Mouse (Mus musculus) brain, adult 2 months (tissue): ENCODE data around the gene Tspan31.
"Not testable (repeated sequence)": the region's sequence is repeated elsewhere in the genome, so short reads cannot be mapped to it uniquely, and the experiment has no call there.

Source experiments
- DNase-seq: peaks from one replicate; pipeline ENCODE4 v3.0.0; 2011; ENCODE audit warnings: low read depth, low spot score

Gene Tspan31

DNA sequence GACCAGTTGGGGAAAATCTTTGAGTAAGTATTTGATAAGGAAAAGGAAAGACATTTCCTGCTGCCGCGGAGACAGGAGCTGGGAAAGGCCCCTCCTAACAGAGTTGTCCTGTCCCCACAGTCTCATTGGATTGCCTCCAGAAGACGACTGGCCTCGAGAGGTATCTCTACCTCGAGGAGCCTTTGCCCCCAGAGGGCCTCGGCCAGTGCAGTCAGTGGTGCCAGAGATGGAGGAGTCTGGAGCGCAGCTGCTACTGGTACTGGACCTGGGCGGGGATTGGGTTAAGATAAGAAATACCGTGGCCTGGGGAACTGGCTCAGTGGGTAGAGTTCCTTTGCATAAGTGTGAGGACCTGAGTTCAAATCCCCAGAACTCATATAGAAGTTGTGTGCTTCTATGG, 4.1 kb downstream of the Tspan31 start:
- DNase-seq: no peak

DNA sequence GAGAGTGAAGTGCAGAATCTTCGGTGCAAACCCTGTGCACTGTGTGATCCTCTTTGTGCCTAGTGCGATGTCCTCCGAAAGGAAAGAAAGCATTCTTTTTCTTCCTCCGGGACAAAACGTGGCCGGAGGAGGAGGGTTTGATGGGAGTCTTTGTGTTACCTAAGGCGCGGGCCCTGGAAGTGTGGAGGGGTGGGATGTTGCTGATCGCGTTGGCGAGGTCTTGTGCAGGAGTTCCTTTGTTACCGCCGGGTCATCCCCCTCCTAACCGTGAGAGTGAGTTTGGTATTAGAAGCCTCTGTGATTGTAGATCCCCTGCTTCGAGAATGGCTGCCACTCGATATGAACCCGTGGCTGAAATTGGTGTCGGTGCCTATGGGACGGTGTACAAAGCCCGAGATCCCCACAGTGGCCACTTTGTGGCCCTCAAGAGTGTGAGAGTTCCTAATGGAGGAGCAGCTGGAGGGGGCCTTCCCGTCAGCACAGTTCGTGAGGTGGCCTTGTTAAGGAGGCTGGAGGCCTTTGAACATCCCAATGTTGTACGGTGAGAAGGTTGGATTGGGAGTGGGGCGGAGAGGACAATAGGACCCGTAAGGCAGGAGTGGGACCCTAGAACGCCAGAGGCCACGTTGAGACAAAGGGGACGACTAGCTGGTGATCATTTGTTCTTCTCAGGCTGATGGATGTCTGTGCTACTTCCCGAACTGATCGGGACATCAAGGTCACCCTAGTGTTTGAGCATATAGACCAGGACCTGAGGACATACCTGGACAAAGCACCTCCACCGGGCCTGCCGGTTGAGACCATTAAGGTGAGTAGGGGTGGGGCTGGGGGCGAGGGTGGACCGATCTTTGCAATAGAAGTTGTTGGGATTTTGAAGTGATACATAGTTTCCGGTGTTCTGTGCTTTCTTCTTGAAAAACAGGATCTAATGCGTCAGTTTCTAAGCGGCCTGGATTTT, 5.9 kb downstream of the Tspan31 start:
- no peak for DNase-seq

DNA sequence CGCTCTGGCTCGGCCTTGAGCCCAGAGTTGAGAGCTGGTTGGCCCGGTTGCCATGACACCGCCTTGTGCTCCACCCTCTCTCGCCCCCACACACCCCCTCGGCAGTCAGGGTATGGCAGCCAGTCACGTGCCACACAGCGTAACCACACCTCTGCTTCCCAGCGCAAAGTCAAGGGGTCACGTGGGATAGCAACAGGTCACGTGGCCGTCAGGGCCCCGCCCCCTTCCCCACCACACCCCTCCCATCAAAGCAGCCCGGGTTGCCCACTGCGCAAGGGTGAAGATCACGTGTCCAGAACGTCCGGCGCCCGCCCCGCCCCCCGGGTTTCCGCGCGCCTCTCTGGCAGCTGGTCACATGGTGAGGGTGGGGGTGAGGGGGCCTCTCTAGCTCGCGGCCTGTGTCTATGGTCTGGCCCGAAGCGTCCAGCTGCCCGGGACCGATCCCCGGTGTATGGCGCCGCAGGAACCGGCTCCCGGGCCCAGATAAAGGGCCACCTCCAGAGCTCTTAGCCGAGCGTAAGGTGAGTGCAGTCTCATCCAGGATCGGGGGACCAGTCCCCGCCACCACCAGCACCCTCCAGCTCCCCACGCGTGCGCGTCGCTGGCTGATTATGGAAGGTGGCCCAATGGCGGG, 6.7 kb downstream of the Tspan31 start, which contains the start of gene Cdk4:
Gene Cdk4, plus strand, starts transcription at position 296 of the 634 bp plus-strand sequence.
- peak; percentile 100 for DNase-seq

DNA sequence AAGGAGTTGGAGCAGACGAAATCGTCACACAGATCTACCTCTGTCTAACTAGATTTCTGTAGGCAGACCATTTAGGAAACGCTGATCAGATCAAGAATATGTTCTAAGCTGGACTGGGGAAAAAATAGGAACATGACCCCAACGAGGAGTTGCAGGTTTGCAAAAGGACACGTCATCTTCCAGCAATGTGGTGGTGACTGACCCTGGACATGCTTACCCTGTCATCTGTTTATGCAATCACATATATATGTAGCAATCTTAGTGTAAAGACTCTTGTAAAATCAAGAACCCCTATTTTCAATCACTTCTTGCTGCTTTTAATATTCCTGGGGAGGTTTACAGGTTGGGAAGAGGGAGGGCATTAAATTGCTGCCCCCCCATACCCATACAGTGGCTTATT, 7.6 kb downstream of the Tspan31 start:
- DNase-seq: no peak

DNA sequence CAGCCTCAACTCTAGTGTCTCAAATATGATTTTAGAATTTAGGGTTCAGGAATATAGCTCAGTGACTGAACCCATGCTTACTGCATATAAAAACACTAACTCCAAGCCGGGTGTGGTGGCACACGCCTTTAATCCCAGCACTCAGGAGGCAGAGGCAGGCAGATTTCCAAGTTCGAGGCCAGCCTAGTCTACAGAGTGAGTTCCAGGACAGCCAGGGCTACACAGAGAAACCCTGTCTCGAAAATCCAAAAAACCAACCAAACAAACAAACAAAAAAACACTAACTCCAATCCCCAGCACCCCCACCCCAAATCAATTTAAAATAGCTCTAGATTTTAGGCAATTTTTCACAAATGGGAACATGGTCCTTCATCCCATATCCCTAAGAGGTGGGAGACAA, 8.0 kb downstream of the Tspan31 start:
- DNase-seq: not testable (repeated sequence)

DNA sequence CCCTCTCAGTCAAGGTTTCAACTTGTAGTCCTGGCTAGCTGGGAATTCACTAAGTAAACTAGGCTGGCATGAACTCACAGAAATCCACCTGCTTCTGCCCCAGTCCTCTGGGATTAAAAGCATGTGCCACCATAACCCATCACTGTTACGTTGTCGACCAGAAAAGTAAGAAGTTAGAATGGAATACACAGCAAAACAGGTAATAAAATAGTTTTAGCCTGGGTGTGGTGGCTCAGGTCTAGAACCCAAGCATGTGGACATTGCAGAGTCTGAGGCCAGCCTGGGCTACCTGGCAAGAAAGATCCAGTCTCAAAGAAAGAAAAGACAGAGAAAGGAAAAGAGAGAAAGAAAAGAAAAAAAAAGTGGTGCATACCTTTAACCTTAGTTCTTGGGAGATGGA, 8.6 kb downstream of the Tspan31 start:
- no peak for DNase-seq

DNA sequence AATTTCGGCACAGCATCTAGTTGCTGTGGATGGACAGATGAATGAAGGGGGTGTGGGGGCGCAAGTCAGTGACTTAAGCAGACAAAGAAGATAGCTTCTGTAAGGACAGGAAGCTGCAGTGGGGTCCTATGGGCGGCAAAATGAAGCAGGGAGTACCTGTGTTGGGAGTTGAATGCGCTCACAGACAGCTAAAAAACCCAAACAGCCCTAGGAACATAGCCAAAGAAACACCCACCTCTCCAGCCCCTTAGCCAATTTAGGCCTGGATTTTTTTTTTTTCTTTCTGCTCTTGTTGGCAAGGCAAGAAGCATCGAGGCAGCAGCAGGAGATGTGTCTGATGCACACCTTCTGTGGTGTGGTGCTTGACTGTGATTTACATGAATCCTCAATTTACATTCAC, 9.0 kb downstream of the Tspan31 start:
- DNase-seq: no peak

DNA sequence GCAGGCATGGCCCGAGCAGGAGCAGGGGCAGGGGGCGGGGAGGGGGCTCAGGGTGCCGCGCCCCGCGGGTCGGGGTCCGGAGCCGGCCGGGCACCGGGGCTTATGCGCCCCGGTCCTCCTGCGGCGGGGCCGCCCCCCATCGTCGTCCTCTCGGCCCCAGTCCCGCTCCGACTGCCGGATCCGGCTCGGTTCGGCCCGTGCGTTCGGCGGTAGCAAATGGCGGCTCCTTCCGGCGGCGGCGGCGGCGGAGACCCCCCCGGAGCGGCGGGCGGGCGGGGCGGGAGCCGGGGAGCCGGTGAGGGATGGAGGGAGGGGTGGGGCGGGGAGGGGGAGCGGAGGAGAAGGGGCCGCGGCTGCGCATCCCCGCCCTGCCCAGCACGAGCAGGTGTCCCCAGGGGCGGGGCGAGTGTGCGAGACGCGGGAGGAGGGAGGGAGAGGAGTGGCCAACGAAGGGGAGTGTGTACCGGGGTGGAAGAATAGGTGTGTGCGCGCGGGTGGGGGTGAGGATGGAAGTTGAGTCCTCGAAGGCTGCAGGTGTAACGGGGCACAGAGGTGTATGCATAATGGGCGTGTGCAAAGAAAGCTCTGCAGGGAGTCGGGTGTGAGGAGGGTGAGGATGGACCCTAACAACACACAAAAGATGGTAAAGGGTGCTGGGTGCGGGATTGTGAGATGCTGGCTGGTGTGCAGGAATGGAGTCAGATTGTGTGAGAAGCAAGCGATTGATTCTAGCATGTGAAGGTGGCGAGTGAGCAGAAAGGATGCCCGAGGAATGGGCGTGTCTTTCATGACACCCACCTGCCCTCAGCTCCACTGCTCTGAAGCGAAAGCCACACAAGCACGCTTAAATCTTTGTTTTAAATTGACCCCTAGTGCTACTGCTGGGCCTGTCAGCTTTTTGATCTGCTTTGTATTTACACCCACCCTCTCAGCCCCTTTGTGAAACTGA, 9.8 kb downstream of the Tspan31 start, which contains the start of gene March9:
Gene March9, minus strand, starts transcription at position 217 of the 949 bp plus-strand sequence.
- peak; percentile 94 for DNase-seq

DNA sequence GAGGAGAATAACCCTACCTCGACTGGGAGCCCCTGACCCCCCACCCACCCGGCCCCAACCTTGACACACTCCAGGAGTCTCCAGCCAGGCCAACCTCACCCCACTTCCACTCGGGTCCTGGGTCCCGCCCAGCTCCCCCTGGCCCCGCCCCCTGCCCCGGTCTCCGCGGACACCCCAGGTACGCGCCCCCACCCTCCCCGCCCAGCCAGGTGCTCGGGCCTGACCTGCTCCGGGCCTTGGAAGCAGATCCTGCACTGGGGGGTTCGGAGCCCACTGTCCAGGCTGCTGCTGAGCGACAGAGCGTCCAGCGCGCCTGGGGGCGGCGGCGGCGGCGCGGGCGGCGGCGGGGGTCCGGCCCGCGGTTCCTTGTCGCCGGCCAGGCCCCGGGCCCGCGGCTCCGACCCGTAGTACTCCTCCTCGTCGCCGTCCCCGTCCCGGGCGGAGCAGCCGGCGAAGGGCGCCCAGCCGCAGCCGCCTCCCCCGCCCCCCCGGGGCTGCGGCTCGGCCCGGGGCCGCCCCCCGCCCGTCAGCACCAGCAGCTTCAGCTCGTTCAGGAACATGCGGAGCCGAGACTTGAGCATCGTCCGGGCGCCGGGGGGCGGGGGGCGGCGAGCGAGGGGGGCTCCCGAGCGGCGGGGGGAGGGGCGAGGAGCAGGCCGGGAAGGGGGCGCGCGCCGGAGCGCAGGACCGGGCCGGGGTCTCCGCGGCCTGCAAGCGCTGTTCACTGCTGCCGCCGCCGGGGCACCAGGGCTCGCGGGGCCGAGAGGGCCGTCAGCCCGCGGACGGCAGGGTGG, 10.7 kb downstream of the Tspan31 start:
- no peak for DNase-seq

DNA sequence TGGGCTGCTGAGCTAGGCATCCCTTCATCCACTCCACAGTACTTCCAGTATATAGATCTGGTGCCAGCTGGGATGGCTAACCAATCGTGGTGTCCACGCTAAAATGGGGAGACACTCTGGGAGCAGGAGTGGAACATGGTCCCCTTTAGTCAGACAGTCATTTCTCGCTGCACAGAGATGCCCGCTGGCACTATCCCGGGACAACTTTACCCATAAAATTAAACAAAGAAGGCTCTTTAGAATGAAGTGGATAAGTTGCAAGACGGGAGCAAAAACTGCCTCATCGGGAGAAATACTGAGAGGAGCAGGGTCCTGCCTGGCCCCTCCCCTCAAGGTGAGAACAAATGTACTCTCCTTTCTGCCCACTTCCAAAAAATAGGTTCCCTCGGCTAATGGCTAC, 11.4 kb downstream of the Tspan31 start:
- DNase-seq: no peak

DNA sequence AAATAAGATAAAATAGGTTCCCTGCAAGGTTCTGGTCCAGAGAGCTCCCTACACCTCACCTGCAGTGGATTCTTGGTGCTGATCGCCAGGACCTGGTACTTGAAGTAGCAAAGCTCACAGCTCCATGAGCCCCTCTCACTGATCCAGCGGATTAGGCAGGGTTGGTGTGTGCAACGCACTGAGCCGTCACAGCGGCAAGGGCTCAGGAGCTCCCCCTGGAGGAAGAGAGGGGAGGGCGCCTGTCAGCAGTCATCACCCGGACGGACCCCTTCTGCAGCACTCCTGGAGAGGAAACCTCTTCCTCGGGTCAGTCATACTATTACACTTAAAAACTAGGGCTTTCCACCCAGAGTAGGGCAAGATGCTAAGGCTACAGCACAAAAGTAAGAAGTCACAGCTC, 11.9 kb downstream of the Tspan31 start:
- peak; percentile 79 for DNase-seq

DNA sequence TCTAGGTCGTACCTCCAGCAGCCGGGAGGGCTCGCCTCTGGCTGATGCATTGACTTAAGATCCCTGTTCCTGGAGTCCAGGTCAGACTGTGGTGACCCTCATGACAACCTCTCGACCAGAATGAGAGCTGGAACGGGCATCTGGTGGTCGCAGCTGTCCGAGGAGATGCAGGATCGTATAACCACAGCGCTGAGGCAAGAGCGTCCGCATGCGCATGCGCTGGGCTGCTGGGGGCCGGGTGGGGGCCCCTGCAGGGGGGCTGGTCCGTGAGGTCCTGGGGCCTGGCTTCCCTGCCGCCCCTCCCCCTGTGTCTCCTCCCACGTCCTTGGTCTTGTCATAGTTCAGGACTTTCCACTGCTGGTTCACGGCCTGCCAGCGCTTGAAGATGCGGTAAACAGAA, 13.6 kb downstream of the Tspan31 start:
- DNase-seq: no peak

DNA sequence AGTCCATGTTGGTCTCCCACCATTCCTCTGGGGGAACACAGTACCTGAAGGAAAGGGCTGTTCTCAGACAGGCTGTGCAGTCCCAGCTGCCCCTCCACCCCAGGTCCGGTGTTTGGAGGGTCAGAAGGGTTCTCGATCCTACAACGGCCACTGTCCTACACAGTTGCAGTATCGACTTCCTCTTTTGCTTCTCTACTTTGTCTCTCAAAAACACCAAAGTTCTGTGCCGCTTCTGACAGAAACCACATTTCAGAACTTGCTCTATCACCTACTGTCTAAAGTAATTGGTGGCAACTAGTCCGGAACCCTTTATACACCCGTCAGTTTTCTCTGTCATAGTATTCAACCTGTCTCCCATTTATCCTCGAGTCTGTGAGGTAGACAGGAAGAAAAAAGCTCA, 14.7 kb downstream of the Tspan31 start:
- no peak for DNase-seq

DNA sequence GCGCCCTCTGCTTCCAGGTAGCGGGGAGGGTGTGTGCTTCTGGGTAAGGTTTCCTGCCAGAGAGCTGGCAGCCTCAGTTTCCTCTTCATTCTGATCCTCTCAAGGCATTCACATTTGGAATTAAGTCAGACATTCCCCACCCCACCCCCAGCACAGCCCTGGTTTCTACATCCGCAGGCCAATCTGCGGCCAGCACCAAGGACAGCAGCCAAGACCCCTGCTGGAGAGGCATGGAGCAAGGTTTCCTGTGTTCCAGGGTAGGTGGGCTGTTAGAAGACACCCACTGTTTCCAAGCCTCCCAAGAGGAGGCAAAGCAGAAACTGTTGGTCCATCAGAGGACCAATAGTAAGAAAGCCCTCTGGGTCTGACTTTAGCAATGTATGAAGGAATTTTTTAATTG, 15.4 kb downstream of the Tspan31 start:
- DNase-seq: no peak

DNA sequence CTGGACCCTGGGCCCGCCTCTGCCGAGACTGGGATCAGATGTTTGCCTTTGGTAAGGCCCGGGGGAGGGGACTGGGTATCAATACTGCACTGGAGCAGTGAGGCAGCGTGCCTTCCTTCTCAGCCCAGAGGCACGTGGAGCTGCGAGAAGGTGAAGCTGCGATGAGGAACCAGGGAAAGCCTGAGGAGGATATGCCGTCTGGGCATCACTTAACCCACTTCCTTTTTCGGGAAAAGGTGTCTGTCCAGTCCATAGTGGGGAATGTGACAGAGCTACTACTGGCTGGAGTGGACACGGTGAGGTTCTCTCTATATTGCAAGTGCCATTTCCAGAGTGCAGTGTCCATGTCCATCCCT, 20.0 kb downstream of the Tspan31 start:
- no peak for DNase-seq

DNA sequence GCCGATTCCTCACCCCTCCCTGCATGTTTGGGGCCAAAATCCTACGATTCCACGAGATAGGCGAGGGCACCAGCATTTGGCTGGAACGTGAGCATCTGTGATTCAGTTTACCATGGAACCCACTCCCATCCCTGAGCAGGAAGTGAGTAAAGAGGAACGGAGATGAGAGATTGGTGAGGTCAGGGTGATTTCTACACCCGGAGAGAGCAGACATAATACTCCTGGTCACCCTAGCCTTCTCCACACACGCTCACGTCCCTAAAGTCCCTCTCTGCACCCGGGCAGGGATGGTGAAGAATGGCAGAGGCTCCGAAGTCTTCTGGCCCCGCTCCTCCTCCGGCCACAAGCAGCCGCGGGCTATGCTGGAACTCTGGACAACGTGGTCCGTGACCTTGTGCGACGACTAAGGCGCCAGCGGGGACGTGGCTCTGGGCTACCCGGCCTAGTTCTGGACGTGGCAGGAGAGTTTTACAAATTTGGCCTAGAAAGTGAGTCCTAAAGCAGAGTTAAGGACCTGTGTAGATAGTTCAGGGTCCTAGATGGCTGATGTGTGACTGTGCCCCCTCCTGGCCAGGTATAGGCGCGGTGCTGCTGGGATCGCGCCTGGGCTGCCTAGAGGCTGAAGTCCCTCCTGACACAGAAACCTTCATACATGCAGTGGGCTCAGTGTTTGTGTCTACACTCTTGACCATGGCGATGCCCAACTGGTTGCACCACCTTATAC, 20.5 kb downstream of the Tspan31 start:
- no peak for DNase-seq

DNA sequence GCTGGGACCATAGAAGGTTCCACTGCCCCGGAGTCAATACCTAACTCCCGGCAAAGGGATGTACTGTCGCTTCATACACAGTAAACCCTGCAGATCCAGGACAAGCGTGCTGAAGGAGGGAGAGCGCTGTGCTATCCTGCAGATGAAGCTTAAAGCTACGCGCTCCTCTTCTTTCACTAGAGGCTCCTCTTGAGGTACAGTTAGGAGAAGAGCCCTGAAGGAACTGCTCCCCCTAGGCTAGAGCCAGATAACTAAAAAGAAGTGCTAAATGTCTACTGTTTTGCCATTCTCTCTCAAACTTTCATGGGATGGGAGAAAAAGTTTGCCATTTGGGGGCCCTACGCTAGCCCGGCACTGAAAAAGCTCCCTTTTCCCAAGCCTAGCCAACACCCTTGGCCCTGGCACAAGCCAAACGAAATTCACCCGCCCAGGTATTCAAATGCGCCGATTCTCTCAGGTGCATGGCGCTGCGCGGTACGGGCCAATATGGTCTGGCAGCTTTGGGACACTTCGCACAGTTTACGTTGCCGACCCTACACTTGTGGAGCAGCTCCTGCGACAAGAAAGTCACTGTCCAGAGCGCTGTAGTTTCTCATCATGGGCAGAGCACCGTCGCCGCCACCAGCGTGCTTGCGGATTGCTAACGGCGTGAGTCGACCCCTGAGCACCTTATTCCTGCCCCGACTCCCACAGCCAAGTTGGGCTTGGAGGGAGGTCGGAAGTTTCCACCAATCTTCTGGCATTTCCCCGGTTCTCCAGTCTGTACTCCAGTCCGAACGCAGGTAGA, 21.3 kb downstream of the Tspan31 start:
- DNase-seq: peak; percentile 53

DNA sequence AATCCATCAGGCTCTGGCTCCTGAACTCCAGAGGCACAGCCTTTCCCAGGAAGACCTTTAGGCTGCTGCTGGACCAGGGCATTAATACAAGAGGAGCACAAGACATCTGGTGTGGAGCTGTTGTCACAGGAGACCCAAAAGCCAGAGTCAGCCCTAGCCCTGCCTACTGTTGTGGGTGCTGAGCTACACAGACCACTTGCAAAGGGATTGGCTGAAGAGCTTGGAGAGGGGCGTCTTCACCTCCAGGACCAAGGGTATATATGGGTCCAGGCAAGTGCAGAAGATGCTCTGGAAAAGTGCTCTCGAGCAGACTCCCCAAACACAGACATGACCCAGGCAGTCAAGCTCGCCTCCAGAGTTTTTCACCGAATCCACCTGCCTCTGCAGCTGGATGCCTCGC, 22.1 kb downstream of the Tspan31 start, which contains the start of gene Cyp27b1:
Gene Cyp27b1, plus strand, starts transcription at position 297 of the 400 bp plus-strand sequence.
- no peak for DNase-seq

DNA sequence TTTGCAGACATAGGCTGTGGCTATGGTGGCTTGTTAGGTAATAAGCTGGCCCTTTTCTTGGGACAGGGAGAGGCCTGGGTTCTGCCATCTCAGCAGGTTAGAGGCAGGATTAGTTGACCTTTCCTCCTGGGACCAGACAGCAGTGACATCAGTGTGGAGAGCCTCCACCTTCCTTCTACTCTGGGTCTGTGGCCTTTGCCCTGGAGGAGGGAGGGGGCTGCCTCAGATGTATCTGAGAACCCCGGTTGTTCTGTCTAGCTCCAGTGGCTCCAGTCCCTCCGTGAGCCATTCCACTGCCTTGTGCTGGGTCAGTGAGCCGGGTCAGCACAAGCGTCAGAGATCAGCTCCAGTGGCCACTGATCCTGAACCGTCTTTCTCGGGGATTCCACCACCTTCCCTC, 26.9 kb downstream of the Tspan31 start:
- DNase-seq: no peak
